Mouse (Mus musculus): ENCODE data around the gene Hspbap1. TPM values are rescaled to one million over a fixed set of nuclear protein-coding genes. Genes with fewer than 3 reads are reported as not detected.

Gene Hspbap1
- total and polyA plus RNA-seq, 2 experiments from 2014 or later = 6.8 to 8.2 TPM

- DNase-seq = no peak
- ATAC-seq = no peak
- H3K9me3 ChIP-seq (ENCODE audit: low read length) = no peaks in the 10 kb centered on the region
- H3K4me1 ChIP-seq (ENCODE audit: insufficient read depth) = no peaks in the 10 kb centered on the region
- no peak for TF ChIP-seq CTCF (IDR thresholded peaks at IDR 0.05; ENCODE audit: low read depth)
- H3K27me3 ChIP-seq (ENCODE audit: insufficient read depth, low read length) = no peaks in the 10 kb centered on the region
- H3K27ac ChIP-seq (ENCODE audit: low read depth, low read length) = no peak overlapping the region
- no peak overlapping the region for H3K4me3 ChIP-seq (ENCODE audit: low read depth, low read length)
- no peak overlapping the region for H3K4me2 ChIP-seq (ENCODE audit: low read depth)
- H3K9ac ChIP-seq = no peak overlapping the region
- H3K36me3 ChIP-seq (ENCODE audit: insufficient read depth) = no peaks in the 10 kb centered on the region
- WGBS = 95% methylated on average over 18 of the region's 18 CpGs
Measured at GRCm38 (mm10) chr16:35856766-35857165, 86.6 kb downstream of the Hspbap1 start.

- no peaks in the 10 kb centered on the region for H3K36me3 ChIP-seq (ENCODE audit: insufficient read depth)
- no peak overlapping the region for H3K4me3 ChIP-seq (ENCODE audit: low read depth, low read length)
- no peak overlapping the region for H3K27ac ChIP-seq (ENCODE audit: low read depth, low read length)
- DNase-seq = no peak
- H3K27me3 ChIP-seq (ENCODE audit: insufficient read depth, low read length) = no peaks in the 10 kb centered on the region
- no peak overlapping the region for H3K9ac ChIP-seq
- WGBS = 90% methylated on average over 16 of the region's 16 CpGs
- H3K9me3 ChIP-seq (ENCODE audit: low read length) = no peaks in the 10 kb centered on the region
- ATAC-seq = no peak
- no peak overlapping the region for H3K4me2 ChIP-seq (ENCODE audit: low read depth)
- no peak for TF ChIP-seq CTCF (IDR thresholded peaks at IDR 0.05; ENCODE audit: low read depth)
- H3K4me1 ChIP-seq (ENCODE audit: insufficient read depth) = no peaks in the 10 kb centered on the region
Measured at GRCm38 (mm10) chr16:35860236-35860635, 90.1 kb downstream of the Hspbap1 start.

DNA sequence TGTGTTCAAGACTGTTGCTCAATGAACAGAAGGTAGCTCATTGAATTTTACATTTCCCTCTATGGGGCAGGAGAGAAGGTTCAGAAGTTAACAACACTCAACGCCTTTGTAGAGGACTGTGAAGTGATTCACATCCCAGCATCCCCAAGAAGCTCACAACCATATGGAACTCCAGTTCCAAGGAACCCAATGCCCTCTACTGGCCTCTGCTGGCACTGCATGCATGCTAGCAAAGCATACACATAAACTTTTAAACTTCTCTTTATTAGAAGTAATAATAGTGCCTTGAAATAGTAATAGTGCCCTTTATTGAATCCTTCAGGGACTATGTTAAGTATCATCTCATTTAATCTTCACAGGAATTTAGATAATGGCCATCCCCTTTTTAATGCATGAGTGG, 91.9 kb downstream of the Hspbap1 start:
- no peaks in the 10 kb centered on the region for H3K36me3 ChIP-seq (ENCODE audit: insufficient read depth)
- ATAC-seq (no peak), DNase-seq (no peak)
- no peaks in the 10 kb centered on the region for H3K4me1 ChIP-seq (ENCODE audit: insufficient read depth)
- no peaks in the 10 kb centered on the region for H3K9me3 ChIP-seq (ENCODE audit: low read length)
- H3K9ac ChIP-seq = no peak overlapping the region
- no peak overlapping the region for H3K4me2 ChIP-seq (ENCODE audit: low read depth)
- 88% methylated on average over 1 of the region's 1 CpGs for WGBS
- H3K27me3 ChIP-seq (ENCODE audit: insufficient read depth, low read length) = no peaks in the 10 kb centered on the region
- no peak overlapping the region for H3K27ac ChIP-seq (ENCODE audit: low read depth, low read length)
- H3K4me3 ChIP-seq (ENCODE audit: low read depth, low read length) = no peak overlapping the region
- peak; percentile 26; the same call in 1 of the 2 replicates for TF ChIP-seq CTCF (IDR thresholded peaks at IDR 0.05; ENCODE audit: low read depth)

DNA sequence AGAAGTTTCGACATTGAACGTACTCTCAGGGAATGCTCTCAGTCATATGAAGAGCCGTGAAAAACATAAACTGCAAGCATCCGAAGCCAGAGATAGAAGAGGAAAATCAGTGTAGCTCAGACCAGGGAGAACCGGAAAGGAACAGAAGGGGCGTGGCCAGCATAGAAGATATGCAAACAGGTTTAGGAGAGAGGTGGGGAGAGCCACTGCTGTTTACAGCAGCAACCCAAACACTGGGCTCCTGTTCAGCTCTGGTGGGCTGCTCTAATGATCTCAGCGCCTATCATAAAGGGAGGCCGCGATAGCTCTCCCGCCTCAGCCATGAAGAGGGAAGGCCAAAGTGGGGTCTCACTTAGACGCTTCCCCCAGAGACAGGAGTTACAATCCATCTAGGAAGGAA, 97.6 kb downstream of the Hspbap1 start:
- no peak for DNase-seq
- Histone ChIP-seq H3K27me3 (ENCODE audit: insufficient read depth, low read length) (peaks cover 10% of the 10 kb centered on the region), H3K4me1 (ENCODE audit: insufficient read depth) (no peaks in the 10 kb centered on the region; the same call in 1 of the 2 replicates), H3K27ac (ENCODE audit: low read depth, low read length) (no peak overlapping the region), H3K4me3 (ENCODE audit: low read depth, low read length) (no peak overlapping the region), H3K4me2 (ENCODE audit: low read depth) (no peak overlapping the region), H3K9ac (no peak overlapping the region), H3K9me3 (ENCODE audit: low read length) (no peaks in the 10 kb centered on the region), H3K36me3 (ENCODE audit: insufficient read depth) (no peaks in the 10 kb centered on the region)
- no peak for ATAC-seq
- TF ChIP-seq CTCF (IDR thresholded peaks at IDR 0.05; ENCODE audit: low read depth) = no peak
- 79% methylated on average over 11 of the region's 11 CpGs for WGBS

DNA sequence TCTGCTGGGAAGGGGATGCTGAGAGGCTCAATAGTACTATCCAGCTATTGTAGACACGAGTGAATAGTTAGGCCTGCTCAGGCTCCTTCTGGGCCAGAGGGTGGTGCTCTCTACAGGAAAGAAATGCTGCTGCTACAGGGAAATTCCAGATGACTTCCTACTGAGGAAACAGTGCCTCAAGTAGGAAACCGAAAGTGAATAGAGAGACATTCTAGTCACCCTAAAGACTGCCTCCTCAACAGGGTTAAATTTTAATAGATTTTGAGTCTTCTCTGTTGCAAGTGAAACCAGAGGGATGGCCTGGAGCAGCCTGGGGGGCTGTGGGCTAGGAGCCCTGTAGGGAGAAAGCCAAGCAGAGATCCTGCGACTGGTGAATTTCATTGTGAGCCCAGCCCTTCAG, 99.0 kb downstream of the Hspbap1 start:
- no peak for TF ChIP-seq CTCF (IDR thresholded peaks at IDR 0.05; ENCODE audit: low read depth)
- H3K4me3 ChIP-seq (ENCODE audit: low read depth, low read length) = no peak overlapping the region
- no peak for ATAC-seq

DNA sequence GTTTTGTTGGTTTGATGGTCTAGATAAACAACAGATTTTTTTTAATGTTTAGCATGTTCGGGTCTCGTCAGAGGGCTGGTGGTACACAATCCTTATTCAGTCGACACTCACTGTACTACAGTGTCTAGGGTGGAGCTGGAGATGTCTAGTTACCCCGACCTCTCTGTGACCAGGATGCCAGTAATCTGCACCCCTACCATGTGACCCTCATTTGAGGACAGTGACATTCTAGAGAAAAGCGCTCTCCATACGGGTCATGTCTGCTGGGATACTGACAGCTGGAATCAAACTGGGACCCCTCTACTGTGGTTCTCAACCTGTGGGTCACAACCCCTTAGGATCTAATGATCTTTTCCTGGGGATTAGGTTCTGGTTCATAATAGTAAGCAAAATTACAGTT, 99.5 kb downstream of the Hspbap1 start:
- Histone ChIP-seq H3K27me3 (ENCODE audit: insufficient read depth, low read length) (peaks cover 10% of the 10 kb centered on the region), H3K9me3 (ENCODE audit: low read length) (no peaks in the 10 kb centered on the region), H3K9ac (no peak overlapping the region), H3K4me2 (ENCODE audit: low read depth) (no peak overlapping the region), H3K27ac (ENCODE audit: low read depth, low read length) (no peak overlapping the region), H3K4me1 (ENCODE audit: insufficient read depth) (no peaks in the 10 kb centered on the region; the same call in 1 of the 2 replicates), H3K36me3 (ENCODE audit: insufficient read depth) (no peaks in the 10 kb centered on the region), H3K4me3 (ENCODE audit: low read depth, low read length) (no peak overlapping the region)
- WGBS = 76% methylated on average over 6 of the region's 6 CpGs
- TF ChIP-seq CTCF (IDR thresholded peaks at IDR 0.05; ENCODE audit: low read depth) = no peak
- ATAC-seq (no peak), DNase-seq (no peak)

More for the DNA sequence above, 99.0 kb downstream of the Hspbap1 start:
- 34% methylated on average over 3 of the region's 3 CpGs for WGBS
- Histone ChIP-seq H3K9ac (no peak overlapping the region), H3K4me1 (ENCODE audit: insufficient read depth) (no peaks in the 10 kb centered on the region; the same call in 1 of the 2 replicates), H3K4me2 (ENCODE audit: low read depth) (no peak overlapping the region), H3K36me3 (ENCODE audit: insufficient read depth) (no peaks in the 10 kb centered on the region), H3K27me3 (ENCODE audit: insufficient read depth, low read length) (peaks cover 10% of the 10 kb centered on the region), H3K9me3 (ENCODE audit: low read length) (no peaks in the 10 kb centered on the region), H3K27ac (ENCODE audit: low read depth, low read length) (no peak overlapping the region)
- no peak for DNase-seq

GRCm38 (mm10) chr16:35870581-35871047, 100.4 kb downstream of the Hspbap1 start:
- Histone ChIP-seq H3K9ac (peak overlapping the region; percentile 58), H3K4me3 (ENCODE audit: low read depth, low read length) (peak overlapping the region; percentile 53), H3K4me1 (ENCODE audit: insufficient read depth) (no peaks in the 10 kb centered on the region; the same call in 1 of the 2 replicates), H3K36me3 (ENCODE audit: insufficient read depth) (no peaks in the 10 kb centered on the region), H3K27me3 (ENCODE audit: insufficient read depth, low read length) (peaks cover 10% of the 10 kb centered on the region), H3K4me2 (ENCODE audit: low read depth) (peak overlapping the region; percentile 99), H3K9me3 (ENCODE audit: low read length) (no peaks in the 10 kb centered on the region), H3K27ac (ENCODE audit: low read depth, low read length) (no peak overlapping the region)
- WGBS = 4% methylated on average over 12 of the region's 12 CpGs
- DNase-seq (no peak), ATAC-seq (no peak)
- no peak for TF ChIP-seq CTCF (IDR thresholded peaks at IDR 0.05; ENCODE audit: low read depth)

All from forebrain, postnatal 0 days (tissue).